Mouse (Mus musculus) midbrain, postnatal 0 days (tissue): ENCODE results near the gene Clec16a. TPM values are rescaled to one million over a fixed set of nuclear protein-coding genes. Genes with fewer than 3 reads are reported as not detected.

Experiments used
- ATAC-seq: fragments of 200-750 bp; cut with Nextera tagmentation; 2 replicates; pipeline ENCODE4 v1.8.0; 2017; ENCODE audit warnings: moderate number of reproducible peaks, mild to moderate bottlenecking, moderate TSS enrichment, moderate library complexity; ENCODE audit not compliant: low FRiP score
- DNase-seq: peaks from one replicate; pipeline ENCODE4 v3.0.0-alpha.2; 2015; ENCODE audit warnings: low spot score
- H3K27ac ChIP-seq: fragments of 300-500 bp; sonication (generic); 2 replicates; pipeline ENCODE4 v1.5.1; 2014; ENCODE audit warnings: low read depth, mild to moderate bottlenecking, low read length, mixed read lengths
- H3K27me3 ChIP-seq: fragments of 300-500 bp; sonication (generic); 2 replicates; pipeline ENCODE4 v1.6.1; 2014; ENCODE audit warnings: low read length, control low read depth, mixed read lengths; ENCODE audit not compliant: insufficient read depth
- H3K36me3 ChIP-seq: fragments of 300-500 bp; sonication (generic); 2 replicates; pipeline ENCODE4 v1.6.1; 2014; ENCODE audit warnings: low read length, control low read depth, mixed read lengths; ENCODE audit not compliant: insufficient read depth
- H3K4me1 ChIP-seq: fragments of 300-500 bp; sonication (generic); 2 replicates; pipeline ENCODE4 v1.6.1; 2014; ENCODE audit warnings: mild to moderate bottlenecking, control low read depth, antibody characterized with exemption, low read length, mixed read lengths; ENCODE audit not compliant: insufficient read depth
- H3K4me2 ChIP-seq: fragments of 300-500 bp; sonication (generic); 2 replicates; pipeline ENCODE4 v1.6.1; 2014; ENCODE audit warnings: low read depth, mild to moderate bottlenecking, low read length, mixed read lengths; ENCODE audit not compliant: poor library complexity, severe bottlenecking
- H3K4me3 ChIP-seq: fragments of 300-500 bp; sonication (generic); 2 replicates; pipeline ENCODE4 v1.5.1; 2014; ENCODE audit warnings: low read depth, mild to moderate bottlenecking, low read length, moderate library complexity
- H3K9ac ChIP-seq: fragments of 300-500 bp; sonication (generic); replicated peaks from 2 replicates; pipeline ENCODE4 v1.6.1; 2014; ENCODE audit warnings: mild to moderate bottlenecking, low read length, moderate library complexity, mixed read lengths; ENCODE audit not compliant: poor library complexity, severe bottlenecking
- H3K9me3 ChIP-seq: fragments of 300-500 bp; sonication (generic); 2 replicates; pipeline ENCODE4 v1.6.1; 2016; ENCODE audit warnings: low read length, control low read depth
- CTCF ChIP-seq: IDR thresholded peaks from 2 replicates; pipeline ENCODE4 v1.5.1; 2016; ENCODE audit warnings: antibody characterized with exemption, mild to moderate bottlenecking
- WGBS: fragments of 180-500 bp; shearing (Covaris S2); extraction: QIAGEN DNeasy Blood & Tissue Kit; methylation state at CpG from one replicate; pipeline ENCODE4 v1.1.7; 2014; 5-methylcytosine and 5-hydroxymethylcytosine counted together
- polyA plus RNA-seq: library from polyadenylated mRNA; unstranded; fragments of >200 nt; fragmentation: Nextera tagmentation; extraction: Ambion mirVana; gene quantifications from 2 replicates; pipeline ENCODE4 v1.2.1, GENCODE M21; 2015
- total RNA-seq: library from RNA; depleted of rRNA; stranded (reverse); fragments of >200 nt; gene quantifications from 2 replicates; pipeline ENCODE4 v1.2.3, GENCODE M21; 2014

The Clec16a gene
- total and polyA plus RNA-seq, 2 experiments from 2014 or later = 63.8 to 69.5 TPM

DNA sequence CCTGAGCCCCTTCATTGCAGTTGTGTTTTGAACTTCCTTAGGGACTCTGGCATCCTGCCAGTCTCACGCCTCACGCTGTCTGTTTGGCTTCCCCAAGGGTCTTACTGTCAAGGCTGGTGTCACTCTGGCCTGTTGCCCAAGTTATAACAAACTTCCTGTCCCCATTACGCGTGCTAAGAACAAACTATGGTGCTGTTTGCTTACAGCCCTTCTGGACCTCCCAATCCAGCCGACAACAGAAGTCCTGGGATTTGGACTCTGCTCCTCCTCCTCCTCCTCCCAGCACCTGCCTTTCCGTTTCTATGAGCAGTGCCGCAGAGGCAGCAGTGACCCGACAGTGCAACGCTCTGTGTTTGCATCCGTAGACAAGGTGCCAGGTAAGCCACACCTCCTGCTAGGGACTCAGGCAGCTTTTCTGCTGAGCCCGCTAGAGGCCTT lies 149.3 kb downstream of the Clec16a start:
- H3K4me2 ChIP-seq = no peak overlapping the region
- H3K4me3 ChIP-seq = no peak overlapping the region
- no peak for ATAC-seq
- 58% methylated on average over 11 of the region's 11 CpGs for WGBS
- H3K27ac ChIP-seq = no peak overlapping the region
- H3K9ac ChIP-seq = no peak overlapping the region
- H3K4me1 ChIP-seq = 0 out of 2 replicates have a peak, but pooled peaks cover 5% of the 10 kb centered on the region
- H3K36me3 ChIP-seq = peaks cover 10% of the 10 kb centered on the region; the same call in 1 of the 2 replicates
- peak; percentile 33 for DNase-seq
- H3K9me3 ChIP-seq = no peaks in the 10 kb centered on the region
- no peak for TF ChIP-seq CTCF
- H3K27me3 ChIP-seq = no peaks in the 10 kb centered on the region

DNA sequence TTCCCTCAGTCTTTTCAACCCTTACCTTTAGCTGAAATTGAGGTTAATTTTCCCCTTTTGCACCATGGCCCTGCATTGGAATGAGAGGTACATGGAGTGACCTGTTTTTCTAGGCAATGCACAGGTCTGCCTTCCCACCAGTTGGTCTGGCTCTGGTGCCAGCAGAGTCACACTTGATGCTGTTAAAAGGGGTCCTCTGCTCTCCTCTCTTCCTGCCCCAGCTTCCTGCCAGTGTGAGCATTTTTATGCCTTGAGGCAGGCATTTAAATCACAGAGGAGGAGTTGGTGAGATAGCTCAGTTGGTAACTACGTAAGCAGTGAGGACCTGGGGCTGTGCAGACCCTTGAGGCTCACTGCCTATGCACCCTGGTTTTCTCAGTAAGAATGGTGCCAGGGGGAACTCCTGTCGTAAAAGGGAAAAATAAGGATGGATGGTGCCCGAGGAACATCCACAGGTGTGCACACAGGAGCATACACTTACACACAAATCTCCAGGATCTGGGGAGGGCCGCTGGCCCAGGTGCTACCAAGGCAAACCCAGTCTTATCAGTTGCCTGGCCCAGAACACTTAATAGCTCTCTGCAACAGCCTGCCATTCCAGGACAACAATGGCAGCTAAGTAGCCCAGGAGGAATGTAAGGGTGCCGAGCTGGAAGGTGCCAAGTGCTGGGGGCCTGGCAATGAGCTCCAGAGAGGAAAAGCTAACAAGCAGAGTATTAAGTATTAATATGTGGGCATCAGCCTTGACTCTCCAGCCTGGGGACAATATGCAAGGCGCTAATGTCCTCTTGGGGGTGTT lies 152.9 kb downstream of the Clec16a start:
- Histone ChIP-seq H3K27me3 (no peaks in the 10 kb centered on the region), H3K4me1 (0 out of 2 replicates have a peak, but pooled peaks cover 5% of the 10 kb centered on the region), H3K27ac (no peak overlapping the region), H3K4me2 (no peak overlapping the region), H3K9me3 (no peaks in the 10 kb centered on the region), H3K4me3 (no peak overlapping the region), H3K36me3 (no peaks in the 10 kb centered on the region; the same call in 1 of the 2 replicates), H3K9ac (no peak overlapping the region)
- DNase-seq = no peak
- WGBS = 67% methylated on average over 6 of the region's 6 CpGs
- TF ChIP-seq CTCF = no peak
- no peak for ATAC-seq

DNA sequence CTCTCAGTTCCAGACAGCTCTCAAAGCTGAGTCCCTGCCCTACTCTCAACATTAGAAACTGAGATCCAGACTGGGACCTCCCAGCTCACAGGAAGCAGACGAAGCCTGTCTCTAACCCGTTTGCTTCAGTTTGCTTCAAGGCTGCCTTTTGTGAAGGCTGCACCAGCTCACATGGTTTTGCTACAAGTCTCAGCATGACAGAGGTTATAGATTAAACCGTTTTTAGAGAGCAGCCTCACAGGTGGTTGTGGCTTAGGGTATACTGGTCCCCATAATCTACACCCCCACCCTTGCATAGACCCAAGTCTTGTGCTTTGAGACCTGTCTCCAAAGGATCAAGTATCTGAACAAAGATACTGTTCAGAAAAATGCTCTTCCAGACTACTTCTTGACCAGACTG lies 154.2 kb downstream of the Clec16a start:
- Histone ChIP-seq H3K36me3 (no peaks in the 10 kb centered on the region; the same call in 1 of the 2 replicates), H3K4me3 (no peak overlapping the region), H3K9ac (no peak overlapping the region), H3K4me2 (no peak overlapping the region), H3K4me1 (0 out of 2 replicates have a peak, but pooled peaks cover 5% of the 10 kb centered on the region), H3K9me3 (no peaks in the 10 kb centered on the region), H3K27me3 (no peaks in the 10 kb centered on the region), H3K27ac (no peak overlapping the region)
- TF ChIP-seq CTCF = no peak
- WGBS = 69% methylated on average over 3 of the region's 3 CpGs
- ATAC-seq (no peak), DNase-seq (no peak)

DNA sequence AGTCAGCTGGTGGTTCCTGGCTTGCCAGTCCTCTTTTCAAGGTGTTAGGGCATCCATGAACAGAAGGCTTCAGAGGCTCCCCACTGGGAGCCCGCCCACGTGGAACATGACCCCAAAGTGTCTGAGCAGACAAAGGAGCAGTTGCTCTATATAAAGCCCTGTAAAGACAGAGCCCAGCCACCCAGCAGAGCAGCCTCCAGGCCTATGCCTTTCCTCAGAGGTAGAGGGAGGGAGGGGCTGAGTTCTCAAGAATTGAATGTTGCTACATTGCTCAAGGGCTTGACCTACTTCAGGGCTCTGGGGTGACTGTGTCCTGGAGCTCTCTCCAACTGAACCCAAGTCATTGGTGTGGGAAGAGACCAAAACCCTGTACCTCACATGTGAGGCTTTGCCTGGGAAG lies 155.0 kb downstream of the Clec16a start:
- H3K9ac ChIP-seq = no peak overlapping the region
- no peaks in the 10 kb centered on the region for H3K9me3 ChIP-seq
- no peak for TF ChIP-seq CTCF
- WGBS = 26% methylated on average over 2 of the region's 2 CpGs
- no peak for DNase-seq
- no peak overlapping the region for H3K27ac ChIP-seq
- no peak for ATAC-seq
- H3K4me2 ChIP-seq = no peak overlapping the region
- 0 out of 2 replicates have a peak, but pooled peaks cover 5% of the 10 kb centered on the region for H3K4me1 ChIP-seq
- H3K27me3 ChIP-seq = no peaks in the 10 kb centered on the region
- no peaks in the 10 kb centered on the region; the same call in 1 of the 2 replicates for H3K36me3 ChIP-seq
- no peak overlapping the region for H3K4me3 ChIP-seq

DNA sequence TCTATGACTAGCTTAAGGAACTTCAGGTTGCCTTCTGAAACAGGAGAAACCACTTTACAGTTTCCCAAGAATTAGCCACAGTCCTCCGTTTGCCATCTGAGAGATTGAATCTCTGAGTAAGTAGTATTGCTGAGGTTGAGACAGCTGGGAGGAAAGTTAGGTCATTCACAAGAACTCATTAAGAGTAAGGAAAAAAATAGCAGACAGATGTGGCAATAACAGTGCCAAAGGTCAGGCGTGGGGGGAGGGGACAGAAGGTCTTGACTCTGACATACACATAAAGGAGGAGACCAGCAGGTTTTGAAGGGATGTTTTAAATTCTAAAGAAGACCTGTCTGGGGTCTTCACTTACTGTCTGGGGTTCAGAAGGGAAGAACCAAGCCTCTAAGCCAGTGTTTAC lies 157.3 kb downstream of the Clec16a start:
- 82% methylated on average over 2 of the region's 2 CpGs for WGBS
- ATAC-seq = no peak
- H3K27ac ChIP-seq = no peak overlapping the region
- H3K4me3 ChIP-seq = no peak overlapping the region
- no peaks in the 10 kb centered on the region for H3K27me3 ChIP-seq
- no peak for DNase-seq
- no peaks in the 10 kb centered on the region for H3K9me3 ChIP-seq
- 0 out of 2 replicates have a peak, but pooled peaks cover 5% of the 10 kb centered on the region for H3K4me1 ChIP-seq
- no peak for TF ChIP-seq CTCF
- no peaks in the 10 kb centered on the region for H3K36me3 ChIP-seq
- no peak overlapping the region for H3K9ac ChIP-seq
- H3K4me2 ChIP-seq = no peak overlapping the region

DNA sequence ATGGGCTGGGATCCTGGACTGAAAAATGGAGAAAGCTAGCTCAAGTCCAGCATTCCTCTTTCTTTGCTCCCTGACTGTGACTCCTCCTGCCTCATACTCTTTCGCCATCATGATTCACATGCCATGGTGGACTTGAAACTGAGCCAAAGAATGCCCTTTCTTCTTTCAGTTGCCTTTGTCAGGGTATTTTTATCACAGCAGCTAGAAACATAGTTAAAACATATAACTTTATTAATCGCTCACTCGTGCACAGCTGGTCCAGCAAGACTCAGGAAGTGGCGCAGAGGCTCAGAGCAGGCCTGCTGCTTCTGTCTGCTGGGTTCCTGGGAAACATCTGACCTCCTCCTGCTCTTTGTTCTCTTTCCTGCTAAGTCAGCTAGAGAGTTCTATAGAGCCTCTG lies 158.8 kb downstream of the Clec16a start:
- Histone ChIP-seq H3K9ac (no peak overlapping the region), H3K4me2 (no peak overlapping the region), H3K9me3 (no peaks in the 10 kb centered on the region), H3K27ac (no peak overlapping the region), H3K4me1 (no peaks in the 10 kb centered on the region), H3K36me3 (no peaks in the 10 kb centered on the region), H3K27me3 (no peaks in the 10 kb centered on the region), H3K4me3 (no peak overlapping the region)
- ATAC-seq = no peak
- no peak for DNase-seq
- TF ChIP-seq CTCF = no peak
- WGBS = 67% methylated on average over 4 of the region's 4 CpGs
